Mouse (Mus musculus) kidney, postnatal 0 days (tissue): ENCODE results near the gene Vgll4. TPM values are rescaled to one million over a fixed set of nuclear protein-coding genes. Genes with fewer than 3 reads are reported as not detected.

Experiments
- ATAC-seq: fragments of 200-750 bp; cut with Nextera tagmentation; replicated peaks from 2 replicates; pipeline ENCODE4 v1.8.0; 2017; ENCODE audit warnings: low read depth, moderate number of reproducible peaks, moderate TSS enrichment, moderate library complexity; ENCODE audit not compliant: low FRiP score
- DNase-seq: peaks from one replicate; pipeline ENCODE4 v3.0.0-alpha.2; 2016; ENCODE audit warnings: low spot score
- H3K27ac ChIP-seq: fragments of 300-500 bp; sonication (generic); 2 replicates; pipeline ENCODE4 v1.5.1; 2014; ENCODE audit warnings: mild to moderate bottlenecking
- H3K27me3 ChIP-seq: fragments of 300-500 bp; sonication (generic); 2 replicates; pipeline ENCODE4 v1.6.1; 2014; ENCODE audit warnings: low read length, mixed read lengths; ENCODE audit not compliant: insufficient read depth
- H3K36me3 ChIP-seq: fragments of 300-500 bp; sonication (generic); 2 replicates; pipeline ENCODE4 v1.6.1; 2014; ENCODE audit warnings: low read length, mixed read lengths; ENCODE audit not compliant: insufficient read depth
- H3K4me1 ChIP-seq: fragments of 300-500 bp; sonication (generic); replicated peaks from 2 replicates; pipeline ENCODE4 v1.6.1; 2014; ENCODE audit warnings: antibody characterized with exemption, low read length, mixed read lengths; ENCODE audit not compliant: insufficient read depth
- H3K4me2 ChIP-seq: fragments of 300-500 bp; sonication (generic); 2 replicates; pipeline ENCODE4 v1.6.1; 2014; ENCODE audit warnings: mild to moderate bottlenecking, low read length, moderate library complexity, mixed read lengths
- H3K4me3 ChIP-seq: fragments of 300-500 bp; sonication (generic); replicated peaks from 2 replicates; pipeline ENCODE4 v1.5.1; 2014; ENCODE audit warnings: low read depth, low read length
- H3K9ac ChIP-seq: fragments of 300-500 bp; sonication (generic); 2 replicates; pipeline ENCODE4 v1.6.1; 2014; ENCODE audit warnings: low read depth, low read length
- H3K9me3 ChIP-seq: fragments of 300-500 bp; sonication (generic); replicated peaks from 2 replicates; pipeline ENCODE4 v1.6.1; 2016; ENCODE audit warnings: low read length, inconsistent platforms, mixed read lengths
- CTCF ChIP-seq: IDR thresholded peaks from 2 replicates; pipeline ENCODE4 v1.5.1; 2016; ENCODE audit warnings: antibody characterized with exemption, low read depth, mild to moderate bottlenecking, moderate library complexity
- WGBS: fragments of 180-500 bp; shearing (Covaris S2); extraction: QIAGEN DNeasy Blood & Tissue Kit; methylation state at CpG from one replicate; pipeline ENCODE4 v1.1.7; 2014; 5-methylcytosine and 5-hydroxymethylcytosine counted together
- polyA plus RNA-seq: library from polyadenylated mRNA; unstranded; fragments of >200 nt; fragmentation: Nextera tagmentation; extraction: Ambion mirVana; gene quantifications from 2 replicates; pipeline ENCODE4 v1.2.1, GENCODE M21; 2015

Gene Vgll4
- polyA plus RNA-seq, 1 experiment from 2014 or later, result 97.2 TPM

GRCm38 (mm10) chr6:114913142-114913541 is 56.7 kb downstream of the Vgll4 start:
- no peaks in the 10 kb centered on the region for H3K9me3 ChIP-seq
- ATAC-seq (no peak), DNase-seq (no peak)
- H3K4me2 ChIP-seq, result no peak overlapping the region
- no peaks in the 10 kb centered on the region for H3K27me3 ChIP-seq
- no peak overlapping the region for H3K27ac ChIP-seq
- H3K4me1 ChIP-seq, result peaks cover 56% of the 10 kb centered on the region
- TF ChIP-seq CTCF, result no peak
- 52% methylated on average over 4 of the region's 4 CpGs for WGBS
- H3K4me3 ChIP-seq, result no peak overlapping the region
- no peak overlapping the region for H3K9ac ChIP-seq
- no peaks in the 10 kb centered on the region for H3K36me3 ChIP-seq

- H3K27me3 ChIP-seq, result no peaks in the 10 kb centered on the region
- TF ChIP-seq CTCF, result no peak
- H3K4me1 ChIP-seq, result peaks cover 41% of the 10 kb centered on the region
- H3K4me2 ChIP-seq, result no peak overlapping the region
- H3K9me3 ChIP-seq, result no peaks in the 10 kb centered on the region
- no peak overlapping the region for H3K27ac ChIP-seq
- ATAC-seq (peak; percentile 22; the same call in 1 of the 2 replicates), DNase-seq (no peak)
- 48% methylated on average over 3 of the region's 3 CpGs for WGBS
- no peak overlapping the region for H3K9ac ChIP-seq
- no peak overlapping the region for H3K4me3 ChIP-seq
- no peaks in the 10 kb centered on the region for H3K36me3 ChIP-seq
Observed at GRCm38 (mm10) chr6:114911540-114911939, 58.3 kb downstream of the Vgll4 start.

GRCm38 (mm10) chr6:114909801-114910200 is 60.0 kb downstream of the Vgll4 start:
- H3K27ac ChIP-seq, result no peak overlapping the region
- DNase-seq (no peak), ATAC-seq (no peak)
- TF ChIP-seq CTCF, result no peak
- H3K4me2 ChIP-seq, result no peak overlapping the region
- no peaks in the 10 kb centered on the region for H3K27me3 ChIP-seq
- H3K4me1 ChIP-seq, result peaks cover 32% of the 10 kb centered on the region; the same call in 1 of the 2 replicates
- no peaks in the 10 kb centered on the region for H3K36me3 ChIP-seq
- no peak overlapping the region for H3K4me3 ChIP-seq
- no peaks in the 10 kb centered on the region for H3K9me3 ChIP-seq
- no peak overlapping the region for H3K9ac ChIP-seq
- WGBS, result 59% methylated on average over 7 of the region's 7 CpGs

GRCm38 (mm10) chr6:114907459-114907858 is 62.3 kb downstream of the Vgll4 start:
- Histone ChIP-seq H3K27me3 (no peaks in the 10 kb centered on the region), H3K9ac (no peak overlapping the region), H3K4me2 (no peak overlapping the region), H3K27ac (no peak overlapping the region), H3K4me3 (no peak overlapping the region), H3K9me3 (no peaks in the 10 kb centered on the region), H3K4me1 (peaks cover 22% of the 10 kb centered on the region), H3K36me3 (no peaks in the 10 kb centered on the region)
- no peak for DNase-seq
- no peak for ATAC-seq
- TF ChIP-seq CTCF, result no peak
- WGBS, result 95% methylated on average over 6 of the region's 6 CpGs

GRCm38 (mm10) chr6:114906209-114906608 is 63.6 kb downstream of the Vgll4 start:
- TF ChIP-seq CTCF, result no peak
- Histone ChIP-seq H3K9ac (no peak overlapping the region), H3K4me3 (no peak overlapping the region), H3K4me1 (peaks cover 31% of the 10 kb centered on the region), H3K27me3 (no peaks in the 10 kb centered on the region), H3K4me2 (no peak overlapping the region), H3K9me3 (no peaks in the 10 kb centered on the region), H3K27ac (no peak overlapping the region), H3K36me3 (no peaks in the 10 kb centered on the region)
- 59% methylated on average over 5 of the region's 5 CpGs for WGBS
- DNase-seq (no peak), ATAC-seq (no peak)

- peaks cover 39% of the 10 kb centered on the region for H3K4me1 ChIP-seq
Observed at GRCm38 (mm10) chr6:114905253-114906028, 64.4 kb downstream of the Vgll4 start.

More at GRCm38 (mm10) chr6:114905253-114906028, 64.4 kb downstream of the Vgll4 start:
- no peaks in the 10 kb centered on the region for H3K9me3 ChIP-seq
- H3K4me3 ChIP-seq, result no peak overlapping the region
- 61% methylated on average over 8 of the region's 8 CpGs for WGBS
- no peak overlapping the region for H3K4me2 ChIP-seq
- TF ChIP-seq CTCF, result no peak
- ATAC-seq, result no peak
- no peak for DNase-seq
- H3K36me3 ChIP-seq, result no peaks in the 10 kb centered on the region
- no peaks in the 10 kb centered on the region for H3K27me3 ChIP-seq
- H3K27ac ChIP-seq, result no peak overlapping the region
- no peak overlapping the region for H3K9ac ChIP-seq
